Mouse (Mus musculus): Measurements from ENCODE around the gene Fas. TPM values are rescaled to one million over a fixed set of nuclear protein-coding genes. Genes with fewer than 3 reads are reported as not detected.

Fas gene
- polyA plus RNA-seq, 1 experiment = 2.3 TPM

- peak overlapping the region; percentile 53 for H3K4me3 ChIP-seq (ENCODE audit: low read depth, low read length)
- H3K27me3 ChIP-seq (ENCODE audit: control insufficient read depth, insufficient read depth, low read length) = no peaks in the 10 kb centered on the region
- WGBS = 42% methylated on average over 10 of the region's 10 CpGs
- no peak overlapping the region for H3K27ac ChIP-seq (ENCODE audit: insufficient read depth, low read depth, low read length)
- TF ChIP-seq CTCF (IDR thresholded peaks at IDR 0.05; ENCODE audit: extremely low read depth, insufficient read length, insufficient replicate concordance, low read depth, low read length) (peak; percentile 50; the same call in 1 of the 2 replicates), POLR2A (IDR thresholded peaks at IDR 0.05; ENCODE audit: low read depth, low read length) (no peak)
- no peaks in the 10 kb centered on the region for H3K36me3 ChIP-seq (ENCODE audit: control insufficient read depth, insufficient read depth, low read length)
- peaks cover 2% of the 10 kb centered on the region for H3K4me1 ChIP-seq (ENCODE audit: control insufficient read depth, insufficient read depth, insufficient read length, low read length)
Observed at GRCm38 (mm10) chr19:34284383-34284782, 6.1 kb upstream of the Fas start.

- Histone ChIP-seq H3K27ac (ENCODE audit: insufficient read depth, low read depth, low read length) (no peak overlapping the region), H3K36me3 (ENCODE audit: control insufficient read depth, insufficient read depth, low read length) (no peaks in the 10 kb centered on the region), H3K4me3 (ENCODE audit: low read depth, low read length) (no peak overlapping the region), H3K27me3 (ENCODE audit: control insufficient read depth, insufficient read depth, low read length) (no peaks in the 10 kb centered on the region), H3K4me1 (ENCODE audit: control insufficient read depth, insufficient read depth, insufficient read length, low read length) (peaks cover 2% of the 10 kb centered on the region)
- 41% methylated on average over 2 of the region's 2 CpGs for WGBS
- TF ChIP-seq POLR2A (IDR thresholded peaks at IDR 0.05; ENCODE audit: low read depth, low read length) (no peak), CTCF (IDR thresholded peaks at IDR 0.05; ENCODE audit: extremely low read depth, insufficient read length, insufficient replicate concordance, low read depth, low read length) (no peak)
Observed at GRCm38 (mm10) chr19:34284826-34285225, 5.6 kb upstream of the Fas start.

GRCm38 (mm10) chr19:34287221-34287620 lies 3.2 kb upstream of the Fas start:
- Histone ChIP-seq H3K27me3 (ENCODE audit: control insufficient read depth, insufficient read depth, low read length) (no peaks in the 10 kb centered on the region), H3K4me1 (ENCODE audit: control insufficient read depth, insufficient read depth, insufficient read length, low read length) (peaks cover 6% of the 10 kb centered on the region), H3K36me3 (ENCODE audit: control insufficient read depth, insufficient read depth, low read length) (no peaks in the 10 kb centered on the region), H3K4me3 (ENCODE audit: low read depth, low read length) (no peak overlapping the region), H3K27ac (ENCODE audit: insufficient read depth, low read depth, low read length) (no peak overlapping the region)
- TF ChIP-seq CTCF (IDR thresholded peaks at IDR 0.05; ENCODE audit: extremely low read depth, insufficient read length, insufficient replicate concordance, low read depth, low read length) = no peak
- TF ChIP-seq POLR2A (IDR thresholded peaks at IDR 0.05; ENCODE audit: low read depth, low read length) = no peak

- Histone ChIP-seq H3K4me1 (ENCODE audit: control insufficient read depth, insufficient read depth, insufficient read length, low read length) (peaks cover 10% of the 10 kb centered on the region), H3K4me3 (ENCODE audit: low read depth, low read length) (no peak overlapping the region), H3K36me3 (ENCODE audit: control insufficient read depth, insufficient read depth, low read length) (no peaks in the 10 kb centered on the region), H3K27ac (ENCODE audit: insufficient read depth, low read depth, low read length) (no peak overlapping the region), H3K27me3 (ENCODE audit: control insufficient read depth, insufficient read depth, low read length) (no peaks in the 10 kb centered on the region)
- WGBS = 69% methylated on average over 13 of the region's 13 CpGs
- TF ChIP-seq POLR2A (IDR thresholded peaks at IDR 0.05; ENCODE audit: low read depth, low read length) (no peak), CTCF (IDR thresholded peaks at IDR 0.05; ENCODE audit: extremely low read depth, insufficient read length, insufficient replicate concordance, low read depth, low read length) (no peak)
Observed at GRCm38 (mm10) chr19:34287656-34288415, 2.6 kb upstream of the Fas start.

- Histone ChIP-seq H3K27me3 (ENCODE audit: control insufficient read depth, insufficient read depth, low read length) (no peaks in the 10 kb centered on the region), H3K36me3 (ENCODE audit: control insufficient read depth, insufficient read depth, low read length) (no peaks in the 10 kb centered on the region), H3K4me3 (ENCODE audit: low read depth, low read length) (no peak overlapping the region), H3K4me1 (ENCODE audit: control insufficient read depth, insufficient read depth, insufficient read length, low read length) (peaks cover 16% of the 10 kb centered on the region), H3K27ac (ENCODE audit: insufficient read depth, low read depth, low read length) (no peak overlapping the region)
- TF ChIP-seq CTCF (IDR thresholded peaks at IDR 0.05; ENCODE audit: extremely low read depth, insufficient read length, insufficient replicate concordance, low read depth, low read length) = no peak
- TF ChIP-seq POLR2A (IDR thresholded peaks at IDR 0.05; ENCODE audit: low read depth, low read length) = no peak
- WGBS = 97% methylated on average over 1 of the region's 1 CpGs
Observed at GRCm38 (mm10) chr19:34288696-34289095, 1.8 kb upstream of the Fas start.

- H3K27ac ChIP-seq (ENCODE audit: insufficient read depth, low read depth, low read length) = peak overlapping the region; percentile 76
- peak overlapping the region; percentile 73 for H3K4me3 ChIP-seq (ENCODE audit: low read depth, low read length)
- no peak for TF ChIP-seq POLR2A (IDR thresholded peaks at IDR 0.05; ENCODE audit: low read depth, low read length)
- TF ChIP-seq CTCF (IDR thresholded peaks at IDR 0.05; ENCODE audit: extremely low read depth, insufficient read length, insufficient replicate concordance, low read depth, low read length) = no peak
Observed at GRCm38 (mm10) chr19:34290872-34291341, 441 bp downstream of the Fas start.

GRCm38 (mm10) chr19:34291379-34291778 lies 913 bp downstream of the Fas start:
- no peaks in the 10 kb centered on the region for H3K27me3 ChIP-seq (ENCODE audit: control insufficient read depth, insufficient read depth, low read length)
- peaks cover 16% of the 10 kb centered on the region for H3K4me1 ChIP-seq (ENCODE audit: control insufficient read depth, insufficient read depth, insufficient read length, low read length)
- peak overlapping the region; percentile 47 for H3K4me3 ChIP-seq (ENCODE audit: low read depth, low read length)
- H3K27ac ChIP-seq (ENCODE audit: insufficient read depth, low read depth, low read length) = peak overlapping the region; percentile 76
- TF ChIP-seq POLR2A (IDR thresholded peaks at IDR 0.05; ENCODE audit: low read depth, low read length) = no peak
- no peak for TF ChIP-seq CTCF (IDR thresholded peaks at IDR 0.05; ENCODE audit: extremely low read depth, insufficient read length, insufficient replicate concordance, low read depth, low read length)
- H3K36me3 ChIP-seq (ENCODE audit: control insufficient read depth, insufficient read depth, low read length) = no peaks in the 10 kb centered on the region; the same call in 1 of the 2 replicates
- 19% methylated on average over 8 of the region's 8 CpGs for WGBS

More at GRCm38 (mm10) chr19:34290872-34291341, 441 bp downstream of the Fas start:
- Histone ChIP-seq H3K36me3 (ENCODE audit: control insufficient read depth, insufficient read depth, low read length) (no peaks in the 10 kb centered on the region), H3K27me3 (ENCODE audit: control insufficient read depth, insufficient read depth, low read length) (no peaks in the 10 kb centered on the region), H3K4me1 (ENCODE audit: control insufficient read depth, insufficient read depth, insufficient read length, low read length) (peaks cover 16% of the 10 kb centered on the region)
- 2% methylated on average over 15 of the region's 15 CpGs for WGBS

Measured in small intestine, adult 2 months (tissue).